Mouse (Mus musculus): ENCODE results near the gene Olfr780.

GRCm38 (mm10) chr10:129328554-129328953 lies 10.6 kb downstream of the Olfr780 start, which contains the start of gene Olfr781:
- no peak for TF ChIP-seq CTCF (IDR thresholded peaks at IDR 0.05; ENCODE audit: insufficient read depth, low read length)
- no peak for TF ChIP-seq POLR2A (IDR thresholded peaks at IDR 0.05; ENCODE audit: borderline replicate concordance, extremely low read depth, low read depth, low read length)

All from lung, adult 2 months (tissue).